Mouse (Mus musculus) olfactory bulb, adult 2 months (tissue): ENCODE data around the gene Dhx57.

Experiments
- CTCF ChIP-seq: fragments of 200-500 bp; IDR thresholded peaks from 2 replicates; pipeline ENCODE4 v1.5.1; 2012; ENCODE audit warnings: low read depth, mild to moderate bottlenecking, low read length, moderate library complexity; ENCODE audit not compliant: insufficient read depth
- POLR2A ChIP-seq: fragments of 200-500 bp; IDR thresholded peaks from 2 replicates; pipeline ENCODE4 v1.6.1; 2012; ENCODE audit warnings: mild to moderate bottlenecking, low read depth, low read length, moderate library complexity; ENCODE audit not compliant: insufficient read depth

DNA sequence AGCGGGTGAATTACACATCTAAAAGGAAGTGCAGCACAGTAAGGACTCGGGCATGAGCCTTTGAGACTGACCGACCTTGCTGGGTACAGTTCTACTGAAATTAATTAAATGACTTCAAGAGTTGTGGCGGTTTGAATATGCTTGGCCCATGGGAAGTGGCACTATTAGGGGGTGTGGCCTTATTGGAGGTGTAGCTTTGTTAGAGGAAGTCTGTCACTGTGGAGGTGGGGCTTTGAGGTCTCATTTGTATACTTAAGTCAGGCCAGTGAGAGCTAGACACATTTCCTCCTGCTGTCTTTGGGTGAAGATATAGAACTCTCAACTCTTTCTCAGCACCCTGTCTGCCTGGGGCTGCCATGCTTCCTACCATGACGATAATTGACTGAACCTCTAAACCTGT lies 35.9 kb downstream of the Dhx57 start:
- TF ChIP-seq CTCF (no peak), POLR2A (no peak)
